Mouse (Mus musculus): ENCODE data around the gene Rufy2.

Gene Rufy2

GRCm38 (mm10) chr10:62980039-62980954 is at the start of gene Rufy2:
Gene Rufy2, plus strand, starts transcription at chr10:62980223.
- peak; percentile 92 to 93 for DNase-seq

- no peak for DNase-seq
Observed at GRCm38 (mm10) chr10:62932381-62932780, 47.6 kb upstream of the Rufy2 start.

- no peak for DNase-seq
Observed at GRCm38 (mm10) chr10:62944975-62945580, 34.9 kb upstream of the Rufy2 start.

GRCm38 (mm10) chr10:62946738-62947471 is 33.1 kb upstream of the Rufy2 start, which contains the start of gene Dna2:
Gene Dna2, plus strand, starts transcription at chr10:62947026.
- DNase-seq, result peak; percentile 59 to 72

GRCm38 (mm10) chr10:62948551-62948950 is 31.5 kb upstream of the Rufy2 start:
- DNase-seq, result no peak

GRCm38 (mm10) chr10:62963956-62964355 is 16.1 kb upstream of the Rufy2 start:
- DNase-seq, result no peak

GRCm38 (mm10) chr10:62965796-62966195 is 14.2 kb upstream of the Rufy2 start:
- DNase-seq, result no peak

GRCm38 (mm10) chr10:62966291-62966690 is 13.7 kb upstream of the Rufy2 start:
- no peak for DNase-seq

- peak; percentile 70 to 78 for DNase-seq
Observed at GRCm38 (mm10) chr10:62971821-62972220, 8.2 kb upstream of the Rufy2 start.

GRCm38 (mm10) chr10:62979667-62980038 is 370 bp upstream of the Rufy2 start:
- no peak for DNase-seq

- peak; percentile 28 to 37 for DNase-seq
Observed at GRCm38 (mm10) chr10:62984072-62984471, 4.0 kb downstream of the Rufy2 start.

- DNase-seq, result no peak
Observed at GRCm38 (mm10) chr10:62984495-62984894, 4.5 kb downstream of the Rufy2 start.

GRCm38 (mm10) chr10:62987341-62987740 is 7.3 kb downstream of the Rufy2 start:
- peak; percentile 70 to 71 for DNase-seq

- no peak for DNase-seq
Observed at GRCm38 (mm10) chr10:62990636-62991035, 10.6 kb downstream of the Rufy2 start.

- no peak for DNase-seq
Observed at GRCm38 (mm10) chr10:62993991-62994390, 14.0 kb downstream of the Rufy2 start.

GRCm38 (mm10) chr10:63000584-63000983 is 20.6 kb downstream of the Rufy2 start:
- no peak for DNase-seq

GRCm38 (mm10) chr10:63003252-63003651 is 23.2 kb downstream of the Rufy2 start:
- DNase-seq, result no peak

GRCm38 (mm10) chr10:63004556-63004955 is 24.5 kb downstream of the Rufy2 start:
- no peak for DNase-seq

- no peak for DNase-seq
Observed at GRCm38 (mm10) chr10:63008193-63008592, 28.2 kb downstream of the Rufy2 start.

- no peak for DNase-seq
Observed at GRCm38 (mm10) chr10:63010268-63010667, 30.2 kb downstream of the Rufy2 start.

GRCm38 (mm10) chr10:63011556-63011955 is 31.5 kb downstream of the Rufy2 start:
- no peak for DNase-seq

- DNase-seq, result no peak
Observed at GRCm38 (mm10) chr10:63013476-63013875, 33.5 kb downstream of the Rufy2 start.

GRCm38 (mm10) chr10:63014168-63014567 is 34.1 kb downstream of the Rufy2 start:
- DNase-seq, result no peak
